Mouse (Mus musculus): ENCODE data around the gene Tenm4.

Gene Tenm4

GRCm38 (mm10) chr7:96489348-96490076 lies 318.5 kb downstream of the Tenm4 start:
- DNase-seq, result no peak

GRCm38 (mm10) chr7:96491896-96492295 lies 320.9 kb downstream of the Tenm4 start:
- no peak for DNase-seq

GRCm38 (mm10) chr7:96492696-96493095 lies 321.6 kb downstream of the Tenm4 start:
- no peak for DNase-seq

GRCm38 (mm10) chr7:96494057-96494456 lies 323.0 kb downstream of the Tenm4 start:
- DNase-seq, result no peak

GRCm38 (mm10) chr7:96500108-96500507 lies 329.1 kb downstream of the Tenm4 start:
- no peak for DNase-seq

GRCm38 (mm10) chr7:96500797-96501196 lies 329.8 kb downstream of the Tenm4 start:
- DNase-seq, result no peak

GRCm38 (mm10) chr7:96502321-96502973 lies 331.4 kb downstream of the Tenm4 start:
- DNase-seq, result no peak

- DNase-seq, result no peak
Observed at GRCm38 (mm10) chr7:96505538-96505937, 334.5 kb downstream of the Tenm4 start.

GRCm38 (mm10) chr7:96507046-96507445 lies 336.0 kb downstream of the Tenm4 start:
- DNase-seq, result no peak

- no peak for DNase-seq
Observed at GRCm38 (mm10) chr7:96510396-96510795, 339.4 kb downstream of the Tenm4 start.

- DNase-seq, result no peak
Observed at GRCm38 (mm10) chr7:96511018-96511609, 340.1 kb downstream of the Tenm4 start.

- no peak for DNase-seq
Observed at GRCm38 (mm10) chr7:96511953-96512511, 341.0 kb downstream of the Tenm4 start.

GRCm38 (mm10) chr7:96519216-96519615 lies 348.2 kb downstream of the Tenm4 start:
- DNase-seq, result no peak

GRCm38 (mm10) chr7:96521956-96522355 lies 350.9 kb downstream of the Tenm4 start:
- DNase-seq, result no peak

- no peak for DNase-seq
Observed at GRCm38 (mm10) chr7:96523673-96524072, 352.6 kb downstream of the Tenm4 start.

- no peak for DNase-seq
Observed at GRCm38 (mm10) chr7:96524486-96525205, 353.6 kb downstream of the Tenm4 start.

GRCm38 (mm10) chr7:96525344-96525743 lies 354.3 kb downstream of the Tenm4 start:
- DNase-seq, result no peak

- DNase-seq, result no peak
Observed at GRCm38 (mm10) chr7:96530571-96531426, 359.8 kb downstream of the Tenm4 start.

GRCm38 (mm10) chr7:96531954-96532737 lies 361.1 kb downstream of the Tenm4 start:
- DNase-seq, result no peak

- DNase-seq, result no peak
Observed at GRCm38 (mm10) chr7:96532804-96533400, 361.9 kb downstream of the Tenm4 start.

Measured in thymus, postnatal 4 days (tissue).